Mouse (Mus musculus): ENCODE data around the gene Wipf1. TPM values are rescaled to one million over a fixed set of nuclear protein-coding genes. Genes with fewer than 3 reads are reported as not detected.

Wipf1 gene
- polyA plus RNA-seq, 1 experiment from 2014 or later: 1.9 TPM

DNA sequence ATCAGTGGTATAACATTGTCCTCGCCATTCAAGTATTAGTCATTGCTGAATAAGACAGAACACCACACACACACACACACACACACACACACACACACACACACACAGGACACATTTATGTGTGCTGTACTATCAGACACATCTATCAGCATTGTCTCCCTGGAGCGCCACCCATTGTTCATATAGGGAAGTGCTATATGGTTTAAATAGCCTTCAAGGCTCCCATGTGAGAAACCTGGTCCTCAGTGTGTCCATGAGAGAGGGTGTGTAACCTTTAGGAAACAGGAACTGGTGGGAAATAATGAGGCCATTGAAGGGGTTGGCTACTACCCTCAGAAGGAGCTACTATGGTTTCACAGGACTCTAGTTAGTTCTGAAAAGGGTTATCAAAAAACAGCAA is 87.5 kb downstream of the Wipf1 start:
- H3K9ac ChIP-seq (replicated peaks): no peak overlapping the region
- no peaks in the 10 kb centered on the region for H3K27me3 ChIP-seq
- H3K36me3 ChIP-seq: no peaks in the 10 kb centered on the region
- no peak overlapping the region for H3K4me3 ChIP-seq
- no peaks in the 10 kb centered on the region for H3K4me1 ChIP-seq
- no peak for ATAC-seq (replicated peaks)
- no peaks in the 10 kb centered on the region for H3K9me3 ChIP-seq
- no peak overlapping the region for H3K27ac ChIP-seq (replicated peaks)
- H3K4me2 ChIP-seq (replicated peaks): no peak overlapping the region
- 73% methylated on average over 2 of the region's 2 CpGs for WGBS

GRCm38 (mm10) chr2:73440319-73440718 is 89.2 kb downstream of the Wipf1 start:
- Histone ChIP-seq H3K9me3 (no peaks in the 10 kb centered on the region), H3K36me3 (no peaks in the 10 kb centered on the region), H3K27me3 (no peaks in the 10 kb centered on the region), H3K4me1 (no peaks in the 10 kb centered on the region), H3K27ac (replicated peaks) (no peak overlapping the region), H3K9ac (replicated peaks) (no peak overlapping the region), H3K4me3 (no peak overlapping the region), H3K4me2 (replicated peaks) (no peak overlapping the region)
- ATAC-seq (replicated peaks): no peak
- 24% methylated on average over 2 of the region's 2 CpGs for WGBS

DNA sequence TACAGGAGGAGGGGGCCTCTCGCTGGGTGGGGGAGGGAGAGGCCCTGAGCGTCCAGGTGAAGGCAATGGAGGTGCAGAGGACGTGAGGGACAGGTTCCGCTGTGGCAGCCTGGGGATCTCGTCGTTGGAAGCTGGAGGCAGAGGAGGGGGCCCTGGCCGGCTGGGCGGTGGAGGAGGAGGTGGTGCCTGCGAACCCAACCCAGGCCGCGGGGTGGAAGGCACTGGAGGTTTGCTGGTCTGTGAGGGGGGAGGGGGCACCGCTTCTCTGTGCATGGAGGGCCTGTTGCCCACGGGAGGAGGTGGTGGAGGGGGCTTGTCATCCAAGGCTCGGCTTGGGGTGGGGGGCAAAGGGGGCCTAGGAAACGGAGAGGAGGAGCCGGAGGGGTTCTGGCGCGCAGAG is 92.6 kb downstream of the Wipf1 start:
- Histone ChIP-seq H3K9me3 (no peaks in the 10 kb centered on the region), H3K9ac (replicated peaks) (no peak overlapping the region), H3K4me2 (replicated peaks) (no peak overlapping the region), H3K4me3 (no peak overlapping the region), H3K36me3 (no peaks in the 10 kb centered on the region), H3K27ac (replicated peaks) (no peak overlapping the region), H3K27me3 (no peaks in the 10 kb centered on the region), H3K4me1 (peaks cover 4% of the 10 kb centered on the region)
- no peak for ATAC-seq (replicated peaks)
- 47% methylated on average over 18 of the region's 18 CpGs for WGBS

GRCm38 (mm10) chr2:73435847-73436246 is 93.7 kb downstream of the Wipf1 start:
- H3K36me3 ChIP-seq: no peaks in the 10 kb centered on the region
- H3K27me3 ChIP-seq: no peaks in the 10 kb centered on the region
- H3K4me1 ChIP-seq: peaks cover 7% of the 10 kb centered on the region
- H3K27ac ChIP-seq (replicated peaks): no peak overlapping the region
- no peak for ATAC-seq (replicated peaks)
- H3K4me3 ChIP-seq: no peak overlapping the region
- no peaks in the 10 kb centered on the region for H3K9me3 ChIP-seq
- no peak overlapping the region for H3K4me2 ChIP-seq (replicated peaks)
- H3K9ac ChIP-seq (replicated peaks): no peak overlapping the region
- WGBS: 98% methylated on average over 2 of the region's 2 CpGs

DNA sequence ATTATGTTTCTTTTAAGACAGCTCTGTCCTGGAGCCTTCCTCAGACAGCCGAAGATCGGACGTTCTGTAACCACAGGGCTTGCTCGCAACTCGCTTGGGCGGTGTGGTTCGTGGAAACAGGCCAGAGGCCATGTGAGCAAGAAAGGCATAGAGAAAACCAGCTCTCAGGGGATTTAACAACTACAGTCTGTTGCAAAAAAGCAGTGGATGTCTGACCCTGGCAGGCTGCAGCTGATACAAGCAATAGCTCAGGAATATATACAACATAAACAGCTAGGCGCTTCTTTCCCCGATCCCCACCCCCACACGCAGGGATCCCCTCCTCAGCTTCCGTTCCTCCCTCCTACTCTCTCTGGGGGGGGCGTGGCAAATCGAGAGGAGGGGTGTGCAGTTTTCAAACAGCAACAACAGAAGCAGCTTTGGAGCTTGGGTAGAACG is 97.6 kb downstream of the Wipf1 start:
- no peaks in the 10 kb centered on the region for H3K9me3 ChIP-seq
- H3K4me1 ChIP-seq: peaks cover 7% of the 10 kb centered on the region
- no peaks in the 10 kb centered on the region for H3K36me3 ChIP-seq
- no peaks in the 10 kb centered on the region for H3K27me3 ChIP-seq
- peak overlapping the region; percentile 35; the same call in 1 of the 2 replicates for H3K9ac ChIP-seq (replicated peaks)
- WGBS: 27% methylated on average over 14 of the region's 14 CpGs
- peak overlapping the region; percentile 36 for H3K27ac ChIP-seq (replicated peaks)
- peak overlapping the region; percentile 19 for H3K4me3 ChIP-seq
- ATAC-seq (replicated peaks): peak; percentile 43; the same call in 1 of the 2 replicates
- H3K4me2 ChIP-seq (replicated peaks): peak overlapping the region; percentile 37

DNA sequence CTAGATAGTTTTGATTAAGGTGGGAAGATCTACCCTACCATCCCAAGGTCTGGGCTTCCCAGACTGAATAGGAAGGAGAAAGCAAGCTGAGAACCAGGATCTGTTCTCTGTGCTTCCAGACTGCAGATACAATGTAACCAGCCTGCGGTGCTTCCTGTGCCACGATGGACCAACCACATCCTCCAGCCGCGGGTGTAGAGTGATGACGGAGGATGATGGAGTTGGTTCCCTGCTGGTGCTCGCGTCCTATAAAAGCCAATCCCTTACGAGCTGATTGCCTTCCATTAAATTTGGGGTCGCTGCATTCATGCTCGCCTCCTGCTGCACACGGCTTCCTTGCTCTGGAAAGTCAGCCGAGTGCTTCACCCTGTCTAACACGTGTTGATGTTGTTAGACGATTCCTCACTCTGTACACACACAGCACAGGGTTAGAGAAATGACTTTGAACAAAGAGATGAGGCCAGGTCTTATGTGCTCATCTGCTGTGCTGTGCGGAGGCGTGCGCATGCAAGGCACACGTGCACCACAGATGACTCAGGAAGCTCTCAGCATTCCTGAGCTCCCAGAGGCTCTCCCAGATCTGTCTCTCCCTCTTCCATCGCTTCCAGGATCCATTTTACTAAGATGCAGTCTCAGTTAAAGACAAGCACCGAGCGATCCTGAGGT is 100.6 kb downstream of the Wipf1 start:
- Histone ChIP-seq H3K9me3 (no peaks in the 10 kb centered on the region), H3K27me3 (no peaks in the 10 kb centered on the region), H3K4me2 (replicated peaks) (no peak overlapping the region), H3K27ac (replicated peaks) (no peak overlapping the region), H3K36me3 (no peaks in the 10 kb centered on the region), H3K9ac (replicated peaks) (no peak overlapping the region), H3K4me1 (peaks cover 7% of the 10 kb centered on the region), H3K4me3 (no peak overlapping the region)
- no peak for ATAC-seq (replicated peaks)
- 73% methylated on average over 21 of the region's 21 CpGs for WGBS

DNA sequence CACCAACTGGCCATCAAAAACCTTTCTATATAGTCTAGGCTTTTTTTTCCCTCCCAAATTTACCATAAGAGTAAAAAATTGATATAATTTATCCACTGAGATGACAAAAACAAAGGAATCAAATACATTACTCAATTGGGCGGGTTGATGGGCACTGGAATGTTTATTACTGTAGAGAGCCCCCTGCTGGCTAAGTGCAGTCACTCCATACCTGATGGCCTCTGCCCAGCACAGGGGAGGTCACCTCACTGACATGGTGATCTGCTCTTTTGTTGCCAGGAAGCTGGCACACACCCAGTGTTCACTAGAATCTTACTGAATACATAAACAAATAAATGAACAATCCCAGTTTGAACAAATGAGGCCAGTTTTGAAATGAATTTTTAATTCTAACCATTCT is 102.2 kb downstream of the Wipf1 start:
- Histone ChIP-seq H3K27ac (replicated peaks) (no peak overlapping the region), H3K9me3 (no peaks in the 10 kb centered on the region), H3K4me3 (no peak overlapping the region), H3K4me1 (peaks cover 6% of the 10 kb centered on the region), H3K9ac (replicated peaks) (no peak overlapping the region), H3K36me3 (no peaks in the 10 kb centered on the region), H3K27me3 (no peaks in the 10 kb centered on the region), H3K4me2 (replicated peaks) (no peak overlapping the region)
- ATAC-seq (replicated peaks): no peak
- 39% methylated on average over 1 of the region's 1 CpGs for WGBS

DNA sequence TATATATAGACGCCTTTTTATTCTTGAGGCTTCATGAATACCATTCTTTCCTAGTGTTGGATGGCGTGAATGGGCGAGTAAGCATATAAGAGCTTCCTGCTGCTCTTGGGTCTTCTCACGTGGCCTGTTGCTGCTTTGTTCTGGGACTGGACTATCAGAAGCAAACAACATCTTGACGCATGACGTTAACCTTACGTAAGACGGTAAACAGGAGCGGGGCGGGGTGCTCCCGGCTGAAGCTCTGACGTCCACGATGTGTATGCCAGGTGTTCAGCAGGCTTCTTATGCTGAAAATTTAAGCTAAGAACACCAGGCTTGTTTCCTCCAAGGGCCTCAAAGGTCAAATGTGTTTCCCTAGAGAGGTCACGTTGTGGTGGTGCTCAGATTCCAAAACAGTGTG is 103.7 kb downstream of the Wipf1 start:
- Histone ChIP-seq H3K4me1 (0 out of 2 replicates have a peak, but pooled peaks cover 4% of the 10 kb centered on the region), H3K4me2 (replicated peaks) (no peak overlapping the region), H3K27ac (replicated peaks) (no peak overlapping the region), H3K27me3 (no peaks in the 10 kb centered on the region), H3K4me3 (no peak overlapping the region), H3K36me3 (no peaks in the 10 kb centered on the region), H3K9me3 (no peaks in the 10 kb centered on the region), H3K9ac (replicated peaks) (no peak overlapping the region)
- no peak for ATAC-seq (replicated peaks)
- 91% methylated on average over 14 of the region's 14 CpGs for WGBS

DNA sequence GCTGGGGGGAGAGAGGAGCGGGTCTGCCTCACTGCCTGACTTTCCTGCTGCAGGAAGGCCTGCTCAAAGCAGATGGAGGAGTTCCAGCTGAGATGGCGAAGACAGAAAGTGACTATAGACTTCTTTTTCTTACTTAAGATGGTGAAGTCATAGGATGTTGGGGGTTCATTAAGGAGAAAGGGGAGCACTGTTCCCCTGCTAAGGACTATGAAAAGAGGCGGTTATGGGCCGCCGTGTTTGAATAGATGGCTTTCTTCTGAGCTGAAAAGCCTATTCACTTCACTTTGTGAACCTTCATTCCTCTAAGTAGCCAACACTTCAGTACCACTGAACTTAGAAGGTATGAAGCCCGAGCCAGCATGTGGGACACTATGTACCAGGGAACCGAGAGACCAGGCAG is 109.8 kb downstream of the Wipf1 start:
- no peaks in the 10 kb centered on the region for H3K9me3 ChIP-seq
- WGBS: 8% methylated on average over 7 of the region's 7 CpGs
- no peak for ATAC-seq (replicated peaks)

DNA sequence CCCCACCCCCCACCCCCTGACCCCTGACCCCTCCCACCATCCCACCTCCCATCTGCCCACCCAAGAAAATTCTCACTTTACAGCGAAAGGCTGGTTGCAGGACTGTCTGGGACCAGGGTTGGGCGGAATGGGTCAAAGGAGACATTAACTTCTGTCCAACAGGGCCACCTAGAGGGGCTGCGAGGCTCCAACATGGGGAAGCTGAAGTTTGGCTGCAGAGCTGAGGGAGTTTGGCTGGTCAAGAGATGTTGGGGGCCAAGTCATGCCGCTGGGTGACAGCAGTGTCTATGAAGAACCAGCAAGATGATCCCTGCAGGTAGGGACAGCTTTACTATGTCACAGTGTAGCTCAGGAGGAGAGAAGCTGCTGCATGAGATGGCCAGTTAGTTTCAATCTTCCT is 110.2 kb downstream of the Wipf1 start:
- H3K4me3 ChIP-seq: no peak overlapping the region
- no peaks in the 10 kb centered on the region for H3K27me3 ChIP-seq
- 0 out of 2 replicates have a peak, but pooled peaks cover 8% of the 10 kb centered on the region for H3K4me1 ChIP-seq
- no peak overlapping the region for H3K27ac ChIP-seq (replicated peaks)
- ATAC-seq (replicated peaks): no peak
- H3K4me2 ChIP-seq (replicated peaks): no peak overlapping the region
- H3K9ac ChIP-seq (replicated peaks): no peak overlapping the region
- 47% methylated on average over 4 of the region's 4 CpGs for WGBS
- H3K36me3 ChIP-seq: no peaks in the 10 kb centered on the region
- H3K9me3 ChIP-seq: no peaks in the 10 kb centered on the region

More for the DNA sequence above, 109.8 kb downstream of the Wipf1 start:
- Histone ChIP-seq H3K4me3 (no peak overlapping the region), H3K4me1 (0 out of 2 replicates have a peak, but pooled peaks cover 8% of the 10 kb centered on the region), H3K4me2 (replicated peaks) (no peak overlapping the region), H3K9ac (replicated peaks) (no peak overlapping the region), H3K27ac (replicated peaks) (no peak overlapping the region), H3K36me3 (no peaks in the 10 kb centered on the region), H3K27me3 (no peaks in the 10 kb centered on the region)

- no peaks in the 10 kb centered on the region for H3K36me3 ChIP-seq
- no peaks in the 10 kb centered on the region for H3K9me3 ChIP-seq
- H3K4me2 ChIP-seq (replicated peaks): no peak overlapping the region
- no peak overlapping the region for H3K9ac ChIP-seq (replicated peaks)
- ATAC-seq (replicated peaks): no peak
- H3K27me3 ChIP-seq: no peaks in the 10 kb centered on the region
- H3K4me1 ChIP-seq: 0 out of 2 replicates have a peak, but pooled peaks cover 5% of the 10 kb centered on the region
- H3K4me3 ChIP-seq: no peak overlapping the region
- 44% methylated on average over 5 of the region's 5 CpGs for WGBS
- no peak overlapping the region for H3K27ac ChIP-seq (replicated peaks)
Observed at GRCm38 (mm10) chr2:73415892-73416291, 113.6 kb downstream of the Wipf1 start.

DNA sequence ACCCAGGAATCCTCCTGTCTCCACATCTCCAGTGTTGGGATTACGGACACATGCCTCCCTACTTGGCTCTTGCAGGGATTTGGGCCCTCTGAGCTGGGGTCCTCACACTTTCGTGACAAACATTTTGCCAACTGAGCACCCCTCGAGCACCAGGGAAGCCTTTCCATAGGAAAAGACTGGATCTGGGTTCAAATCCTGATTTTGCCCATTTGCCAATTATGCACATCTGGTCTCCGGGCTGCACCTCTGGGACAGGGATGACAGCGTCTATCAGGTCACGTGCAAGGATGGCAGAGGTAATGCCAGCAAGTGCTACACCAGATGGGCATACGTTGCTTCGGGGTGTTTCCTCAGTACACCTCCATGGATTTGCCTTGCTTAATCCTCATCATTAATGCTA is 119.5 kb downstream of the Wipf1 start:
- ATAC-seq (replicated peaks): no peak
- Histone ChIP-seq H3K4me1 (no peaks in the 10 kb centered on the region), H3K9ac (replicated peaks) (no peak overlapping the region), H3K36me3 (no peaks in the 10 kb centered on the region), H3K27me3 (no peaks in the 10 kb centered on the region), H3K27ac (replicated peaks) (no peak overlapping the region), H3K4me3 (no peak overlapping the region), H3K4me2 (replicated peaks) (no peak overlapping the region), H3K9me3 (no peaks in the 10 kb centered on the region)
- 94% methylated on average over 8 of the region's 8 CpGs for WGBS

DNA sequence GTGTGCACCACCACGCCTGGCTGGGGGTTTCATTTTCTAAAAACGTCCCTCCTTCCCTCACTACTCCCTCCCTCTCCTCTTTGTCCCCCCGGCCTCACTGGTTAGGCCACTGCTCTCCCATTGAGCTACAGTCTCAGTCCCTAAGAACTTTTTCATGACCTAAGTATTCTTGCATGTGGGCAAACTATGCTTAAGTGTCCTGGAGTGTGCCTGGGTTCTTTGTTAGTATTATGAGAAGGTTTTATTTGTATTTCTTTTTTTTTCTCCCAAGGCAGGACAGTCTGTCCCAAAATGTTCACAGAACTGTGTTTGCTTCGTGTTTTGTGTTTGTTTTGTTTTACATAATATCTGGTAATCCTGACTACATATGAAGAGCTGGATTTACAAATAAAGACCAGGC is 121.9 kb downstream of the Wipf1 start:
- Histone ChIP-seq H3K9ac (replicated peaks) (no peak overlapping the region), H3K4me1 (no peaks in the 10 kb centered on the region), H3K27me3 (no peaks in the 10 kb centered on the region), H3K9me3 (no peaks in the 10 kb centered on the region), H3K4me2 (replicated peaks) (no peak overlapping the region), H3K36me3 (no peaks in the 10 kb centered on the region), H3K4me3 (no peak overlapping the region), H3K27ac (replicated peaks) (no peak overlapping the region)
- ATAC-seq (replicated peaks): no peak
- WGBS: 66% methylated on average over 4 of the region's 4 CpGs

Measured in forebrain, embryonic 15.5 days (tissue).